In genomic region chr1:135778780-135779535, GRCm38 (mm10) we compare ENCODE assay signal across 8 mouse cellular contexts. TPM values are rescaled to one million over a fixed set of nuclear protein-coding genes. Genes with fewer than 3 reads are reported as not detected.
DNase-seq lines count a peak whose midpoint lies in the region; ATAC-seq and TF ChIP-seq lines count a peak whose summit lies in the region.
"Had no signal": no experiment of that assay in that cellular context is flagged by ENCODE, and none has a peak within 500 bp of the region (broad histone marks: within the 10 kb centered on the region; RNA-seq: fewer than 3 reads in every experiment).

Gene Tnni1, plus strand, starts transcription at chr1:135779434.

- peak within 1 kb of the TSS; percentile 27; the same call in 1 of the 2 replicates for H3K9ac ChIP-seq in embryonic facial prominence, embryonic 12.5 days
- no peak within 1 kb of the TSS for H3K9ac ChIP-seq in heart, postnatal 0 days (replicated peaks; ENCODE audit: low read depth, low read length)

- peak within 1 kb of the TSS; percentile 24; the same call in 1 of the 2 replicates for H3K4me2 ChIP-seq in embryonic facial prominence, embryonic 12.5 days (replicated peaks)
- no peak within 1 kb of the TSS for H3K4me2 ChIP-seq in heart, postnatal 0 days (ENCODE audit: low read depth, low read length)

- peak; percentile 43 to 61 for DNase-seq in lung, adult 18-20 months
- no peak for DNase-seq in lung, postnatal 25 days (ENCODE audit: low spot score)
- DNase-seq in heart, postnatal 0 days (ENCODE audit: low spot score) = no peak
- DNase-seq in lung, postnatal 4 days = peak; percentile 54 to 67
- DNase-seq in thymus, postnatal 14 days = peak; percentile 59

- H3K27ac ChIP-seq in embryonic facial prominence, embryonic 12.5 days = peak within 1 kb of the TSS; percentile 72
- H3K27ac ChIP-seq in heart, postnatal 0 days (ENCODE audit: low read depth) = peak within 1 kb of the TSS; percentile 75

- no peaks in the 10 kb centered on the region for H3K9me3 ChIP-seq in embryonic facial prominence, embryonic 12.5 days
- H3K9me3 ChIP-seq in heart, postnatal 0 days (replicated peaks; ENCODE audit: control insufficient read depth, low read length) = no peaks in the 10 kb centered on the region

- H3K4me1 ChIP-seq in embryonic facial prominence, embryonic 12.5 days = peaks cover 18% of the 10 kb centered on the region
- H3K4me1 ChIP-seq in heart, postnatal 0 days (ENCODE audit: control insufficient read depth, insufficient read depth) = peaks cover 20% of the 10 kb centered on the region; the same call in 1 of the 2 replicates

- WGBS in embryonic facial prominence, embryonic 12.5 days = 20% methylated on average over 22 of the region's 22 CpGs
- WGBS in heart, postnatal 0 days = 35% methylated on average over 22 of the region's 22 CpGs

- peak; percentile 48; the same call in 1 of the 2 replicates for ATAC-seq in embryonic facial prominence, embryonic 12.5 days (ENCODE audit: insufficient number of reproducible peaks, insufficient read depth, low FRiP score, low TSS enrichment)
- ATAC-seq in heart, postnatal 0 days (ENCODE audit: insufficient read depth, low read depth) = peak; percentile 62
- ATAC-seq in activated CD4-positive, CD25-positive, alpha-beta regulatory T cell, adult 4 months = no peak

- no peak for TF ChIP-seq CTCF in heart, postnatal 0 days (IDR thresholded peaks at IDR 0.05; ENCODE audit: low read depth)

- no peak for TF ChIP-seq EP300 in heart, postnatal 0 days (IDR thresholded peaks at IDR 0.05; ENCODE audit: low read depth)

- H3K4me3 ChIP-seq in embryonic facial prominence, embryonic 12.5 days = no peak within 1 kb of the TSS
- no peak within 1 kb of the TSS for H3K4me3 ChIP-seq in heart, postnatal 0 days (ENCODE audit: low read depth, low read length)

- no peaks in the 10 kb centered on the region; the same call in 1 of the 2 replicates for H3K27me3 ChIP-seq in embryonic facial prominence, embryonic 12.5 days
- H3K27me3 ChIP-seq in heart, postnatal 0 days (ENCODE audit: control insufficient read depth, insufficient read depth, low read length) = 0 out of 2 replicates have a peak, but pooled peaks cover 8% of the 10 kb centered on the region

- H3K36me3 ChIP-seq in embryonic facial prominence, embryonic 12.5 days = no peaks in the 10 kb centered on the region
- H3K36me3 ChIP-seq in heart, postnatal 0 days (replicated peaks; ENCODE audit: control insufficient read depth, insufficient read depth, low read length) = no peaks in the 10 kb centered on the region

RNA-seq across cellular contexts. Expression of gene Tnni1, which starts in this region (rescaled TPM):
- 48.6 and 66.8 TPM in 2 replicates for polyA plus RNA-seq in embryonic facial prominence, embryonic 12.5 days (2016; fragmentation: Nextera tagmentation; extraction: Ambion mirVana)
- total RNA-seq in heart, postnatal 0 days (2014; rRNA removed; ENCODE audit: low replicate concordance) = 4,186 and 4,592 TPM in 2 replicates
- 4,392 and 4,399 TPM in 2 replicates for polyA plus RNA-seq in heart, postnatal 0 days (2015; fragmentation: Nextera tagmentation; extraction: Ambion mirVana)
- polyA plus RNA-seq in activated CD4-positive, CD25-positive, alpha-beta regulatory T cell, adult 4 months (2017; shearing (Covaris generic)) = not detected
- total RNA-seq: neutrophil, adult 5-6 weeks had no signal

Comparison
In these comparisons a context has a peak if more than half of its experiments do, and no peak if none do; other contexts are left out.
1. RNA of gene Tnni1 (polyA plus RNA-seq): 4,392 to 4,399 TPM in heart, postnatal 0 days; 48.6 to 66.8 TPM in embryonic facial prominence, embryonic 12.5 days and not detected in activated CD4-positive, CD25-positive, alpha-beta regulatory T cell, adult 4 months; every median in the first group is over 10 times any median in the second.
2. DNase-seq: peak in lung, adult 18-20 months (2 of 2), lung, postnatal 4 days (2 of 2) and thymus, postnatal 14 days (single experiment); none in lung, postnatal 25 days (single experiment) and heart, postnatal 0 days (single experiment).